Mouse (Mus musculus) neutrophil, adult 65 days (primary cell): ENCODE measurements around the gene Dennd1b. TPM values are rescaled to one million over a fixed set of nuclear protein-coding genes. Genes with fewer than 3 reads are reported as not detected.

Experiments
- total RNA-seq: library from RNA; stranded (reverse); gene quantifications from 2 replicates; pipeline ENCODE4 v1.2.4, GENCODE M21; 2023

Gene Dennd1b
- total RNA-seq, result 37.3 and 47.8 TPM in 2 replicates

DNA sequence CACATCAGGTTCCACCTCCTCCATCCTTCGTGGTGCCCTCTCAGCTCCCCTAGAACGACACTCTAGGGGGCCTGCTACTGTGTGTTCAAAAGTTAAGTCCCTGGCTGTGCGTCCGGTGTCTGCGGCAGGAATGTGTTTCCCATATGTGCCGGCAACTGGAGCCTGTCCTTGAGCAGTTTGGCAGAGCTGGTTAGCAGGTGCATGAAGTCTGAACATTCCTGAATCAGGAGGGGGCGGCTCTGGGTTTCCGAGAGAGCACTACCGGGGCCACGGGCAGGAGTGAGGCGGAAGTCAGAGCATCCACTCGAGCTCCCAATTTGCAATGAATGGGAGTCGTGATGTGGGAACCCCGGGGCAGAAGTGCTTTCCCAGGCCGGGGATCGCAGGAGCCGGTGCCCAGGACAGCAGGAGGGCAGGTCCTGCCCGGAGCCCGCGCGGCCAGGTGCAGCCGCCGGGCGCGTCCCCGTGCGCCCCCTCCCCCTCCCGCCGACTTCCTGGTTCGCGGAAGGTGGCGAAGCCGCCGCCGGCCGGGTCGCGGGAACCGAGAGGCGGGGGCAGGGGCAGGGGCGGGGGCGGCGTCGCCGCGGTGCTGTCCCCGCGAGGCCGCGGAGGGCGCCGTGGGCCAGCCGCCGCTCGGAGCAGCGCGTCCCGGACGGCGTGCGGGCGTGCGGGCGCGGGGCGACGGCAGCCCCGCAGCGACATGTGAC is at the start of gene Dennd1b:
Dennd1b (plus strand) TSS at position 275 of the 707 bp plus-strand sequence.

Other genes with a start within 250 kb of the Dennd1b start
- not detected in 2 replicates for gene Lhx9, start 114.9 kb upstream of the Dennd1b start, total RNA-seq
- 5.4 and 11.9 TPM in 2 replicates for gene 2310009B15Rik, start 106.6 kb upstream of the Dennd1b start, total RNA-seq